Mouse (Mus musculus) left cerebral cortex, adult 11 months (tissue): ENCODE results near the gene Ubap2.
A peak's percentile ranks its signal among the peaks of the same experiment; 100 is the strongest.

Experiments
- DNase-seq: peaks from one replicate; pipeline ENCODE4 v3.0.0; 2022; ENCODE audit warnings: low spot score

Gene Ubap2

DNA sequence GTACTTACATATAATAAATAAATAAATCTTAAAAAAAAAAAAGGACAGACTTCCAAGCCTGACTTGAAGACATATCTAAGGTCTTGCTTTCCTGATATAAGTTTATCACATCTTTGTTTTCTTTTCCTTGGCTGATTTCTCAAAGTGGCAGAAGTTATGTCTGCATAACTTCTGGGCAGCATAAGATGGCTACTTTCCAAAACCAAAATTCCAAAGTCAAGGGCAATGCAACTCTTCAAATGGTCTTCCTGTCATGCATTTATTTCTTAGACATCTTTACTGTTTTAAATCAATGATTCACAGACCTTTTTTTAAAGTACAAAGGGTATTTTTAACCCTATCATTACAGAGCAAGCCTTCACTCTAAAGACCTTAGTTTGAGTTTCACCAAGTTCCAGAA, 14.3 kb downstream of the Ubap2 start:
- DNase-seq = no peak

DNA sequence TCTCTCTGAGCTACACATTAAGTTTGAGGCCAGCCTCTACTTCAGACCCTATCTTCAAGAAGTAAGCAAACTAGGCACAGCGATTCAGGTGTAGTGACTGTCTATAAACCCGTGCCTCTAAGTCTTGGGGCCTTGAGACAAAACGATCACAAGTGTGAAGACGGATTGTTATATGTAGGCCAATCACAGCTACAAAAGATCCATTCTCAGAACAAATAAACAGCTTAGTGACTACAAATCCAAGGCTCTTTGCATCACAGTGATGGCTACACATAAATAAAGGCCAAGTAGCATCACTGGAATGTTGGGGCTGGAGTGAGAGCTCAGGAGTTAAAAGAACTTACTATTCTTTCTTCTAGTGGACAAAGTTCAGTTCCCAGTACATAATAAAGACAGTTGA, 15.9 kb downstream of the Ubap2 start:
- no peak for DNase-seq

- no peak for DNase-seq
These were observed 17.2 kb downstream of the Ubap2 start for GRCm38 (mm10) chr4:41257752-41258151.

DNA sequence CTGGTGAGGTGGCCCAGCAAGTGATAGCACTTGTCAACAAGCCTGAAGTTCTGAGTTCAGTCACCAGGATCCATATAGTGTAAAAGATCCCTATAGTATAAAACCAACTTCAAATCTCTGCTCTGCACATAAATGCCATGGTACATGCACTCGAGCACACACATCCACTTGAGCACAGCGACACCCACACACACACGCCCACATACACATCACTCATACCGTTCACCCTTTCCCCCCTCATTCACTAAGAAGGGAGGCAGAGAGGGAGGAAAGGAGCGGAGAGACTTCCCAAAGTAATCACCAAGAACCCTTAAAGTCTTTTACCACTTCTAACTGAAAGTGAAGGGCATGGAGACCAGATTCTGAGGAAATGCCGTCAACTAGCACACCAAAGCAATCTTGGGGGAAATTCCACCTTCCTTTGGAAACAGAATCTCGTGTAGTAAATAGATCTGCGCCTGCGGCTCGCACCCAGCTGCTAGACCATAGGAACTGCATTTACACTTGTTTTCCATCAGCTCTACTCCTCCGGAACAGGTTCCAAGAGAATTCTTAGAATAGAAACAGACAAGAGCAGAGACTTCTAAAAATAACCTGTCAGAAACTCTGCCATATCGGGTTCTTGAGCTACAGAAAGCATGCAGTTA, 19.3 kb downstream of the Ubap2 start:
- peak; percentile 47 for DNase-seq

DNA sequence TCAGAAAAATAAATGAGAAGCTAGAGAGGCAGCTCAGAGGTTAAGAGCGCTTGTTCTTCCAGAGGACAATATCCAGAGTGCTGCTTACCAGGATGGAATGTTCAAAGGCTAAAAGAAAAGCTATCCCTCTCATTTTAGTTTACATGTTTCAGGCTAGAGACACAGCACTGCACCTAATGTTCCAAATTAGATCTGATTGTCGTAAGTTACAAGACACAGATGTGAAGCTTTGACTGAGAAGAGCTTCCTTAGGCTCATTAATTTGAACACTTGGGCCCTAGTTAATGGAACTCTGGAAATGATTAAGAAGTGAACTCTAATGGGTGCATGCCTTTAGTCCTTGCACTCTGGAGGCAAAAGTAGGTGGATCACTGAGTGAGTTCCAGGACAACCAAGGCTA, 21.2 kb downstream of the Ubap2 start:
- DNase-seq = no peak

DNA sequence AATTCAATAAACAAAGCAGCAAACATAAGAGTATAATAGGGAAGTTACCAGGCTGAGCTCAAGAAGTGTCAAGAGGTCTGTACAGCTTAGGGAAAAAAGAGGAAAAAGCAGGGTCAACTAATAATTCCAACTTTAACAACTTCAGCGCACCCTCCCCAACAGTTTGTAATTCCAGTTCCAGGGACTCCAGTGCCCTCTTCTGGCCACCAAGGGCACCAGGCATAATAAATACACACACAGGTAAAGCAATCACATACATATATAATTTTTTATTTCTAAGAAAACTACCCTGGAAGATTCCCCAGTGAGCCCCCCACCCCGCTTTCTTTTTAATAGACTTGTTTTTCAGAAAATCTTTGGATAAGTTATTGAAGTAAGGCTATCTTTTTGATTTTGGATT, 29.5 kb downstream of the Ubap2 start:
- DNase-seq = no peak

DNA sequence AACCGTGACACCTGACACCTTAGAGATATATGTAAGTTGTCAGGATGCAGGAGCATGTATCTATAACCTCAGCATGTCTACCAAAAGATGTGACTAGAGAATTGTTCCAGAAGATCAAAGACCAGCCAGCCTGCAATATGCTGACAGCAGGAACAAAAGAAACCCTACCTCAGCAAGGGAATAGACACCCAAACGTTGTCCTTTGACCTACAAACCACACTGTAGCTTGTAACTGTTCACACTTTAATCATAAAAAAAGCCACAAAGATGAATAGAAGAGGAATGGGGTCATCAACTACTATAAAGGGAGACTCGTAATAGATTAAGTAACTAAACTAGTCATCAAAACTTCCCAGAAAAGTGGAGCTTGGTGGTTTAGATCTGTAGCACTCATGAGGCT, 34.0 kb downstream of the Ubap2 start:
- no peak for DNase-seq

DNA sequence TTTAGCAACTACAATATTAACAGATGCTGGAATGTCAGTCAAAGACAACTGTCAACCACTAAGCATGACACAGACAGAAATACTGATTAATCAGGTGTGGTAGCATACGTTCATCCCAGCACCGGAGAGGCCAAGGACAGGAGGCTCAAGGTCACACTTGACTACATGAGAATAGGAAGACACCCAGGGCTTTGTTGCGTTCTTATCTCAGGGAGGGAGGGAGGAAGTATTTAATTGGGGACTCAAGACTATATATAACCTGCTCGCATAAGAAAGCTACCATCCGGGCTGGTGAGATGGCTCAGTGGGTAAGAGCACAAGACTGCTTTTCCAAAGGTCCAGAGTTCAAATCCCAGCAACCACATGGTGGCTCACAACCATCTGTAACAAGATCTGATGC, 39.3 kb downstream of the Ubap2 start:
- no peak for DNase-seq

GRCm38 (mm10) chr4:41226351-41226750, 48.6 kb downstream of the Ubap2 start:
- peak; percentile 12 for DNase-seq

DNA sequence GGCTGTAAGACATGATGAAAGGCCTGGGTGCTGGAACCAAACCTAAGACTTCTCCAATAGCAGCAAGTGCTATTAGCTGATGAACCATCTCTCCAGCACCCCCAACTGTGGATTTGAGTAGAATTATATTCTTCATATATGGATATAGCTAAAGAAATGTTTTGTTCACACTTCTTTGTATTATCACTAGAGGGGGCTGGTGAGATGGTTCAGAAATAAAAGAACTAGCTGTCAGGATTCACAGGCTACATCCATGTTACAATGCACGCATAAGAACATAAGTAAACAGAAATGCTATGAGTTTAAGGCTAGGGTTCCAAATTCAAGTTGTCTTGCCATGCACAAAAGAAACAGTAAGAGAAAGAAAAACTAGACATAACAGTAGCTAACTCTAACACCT, 49.5 kb downstream of the Ubap2 start:
- no peak for DNase-seq

DNA sequence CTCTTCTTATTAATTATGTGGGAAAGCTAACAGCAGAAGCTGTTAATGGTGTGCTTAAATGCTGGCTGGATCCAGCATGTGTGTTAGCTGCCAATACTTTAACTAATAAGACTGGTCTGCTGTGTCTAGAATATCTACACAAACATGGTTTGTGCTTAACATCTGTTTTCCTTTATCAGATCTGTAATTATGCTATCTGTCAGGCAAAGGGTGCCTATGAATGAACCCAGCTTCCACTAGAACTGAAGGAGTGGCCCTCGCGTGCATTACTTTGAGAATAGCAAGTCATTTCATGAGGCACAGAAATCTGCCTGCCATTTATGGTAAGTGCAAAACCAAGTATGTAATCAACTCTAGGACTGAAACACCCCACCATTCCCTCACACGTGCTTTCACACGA, 66.9 kb downstream of the Ubap2 start:
- DNase-seq = no peak

DNA sequence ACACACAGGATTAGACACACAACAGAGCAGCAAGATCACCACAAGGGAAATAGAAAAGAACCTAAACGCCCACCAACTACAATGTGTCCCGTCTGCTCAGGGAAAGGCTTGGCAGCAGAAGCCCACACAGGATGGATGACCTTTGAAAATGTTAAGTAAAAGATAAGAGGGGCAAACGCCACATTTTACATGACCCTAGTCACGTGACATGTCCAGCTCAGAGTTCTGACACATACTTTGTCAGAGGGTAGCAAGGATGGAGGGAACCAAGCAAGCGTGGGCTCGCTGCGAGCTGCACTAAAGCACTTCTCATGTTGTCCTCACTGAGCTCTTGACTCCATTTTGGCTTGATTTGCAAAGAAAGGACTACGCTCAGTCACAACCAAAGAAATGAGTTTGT, 69.2 kb downstream of the Ubap2 start:
- DNase-seq = no peak

DNA sequence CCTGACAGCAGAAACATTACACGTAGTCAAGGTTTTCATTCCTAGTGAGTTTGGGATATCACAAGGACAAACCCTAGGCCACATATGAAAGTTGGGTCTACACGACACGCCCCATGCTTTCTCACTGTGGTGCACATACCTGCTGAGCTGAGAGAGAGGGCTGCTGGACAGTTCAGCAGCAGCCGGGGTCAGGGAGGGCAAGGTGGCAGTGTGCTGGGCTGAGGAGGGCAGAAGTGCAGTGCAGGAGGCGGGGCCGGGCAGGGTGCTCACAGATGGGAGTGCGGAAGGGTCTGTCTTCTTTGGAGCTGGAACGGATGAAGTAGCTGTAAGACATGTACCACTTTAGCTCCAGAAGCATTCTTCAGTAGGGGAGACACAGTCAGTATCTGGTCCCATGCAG, 72.8 kb downstream of the Ubap2 start:
- no peak for DNase-seq

DNA sequence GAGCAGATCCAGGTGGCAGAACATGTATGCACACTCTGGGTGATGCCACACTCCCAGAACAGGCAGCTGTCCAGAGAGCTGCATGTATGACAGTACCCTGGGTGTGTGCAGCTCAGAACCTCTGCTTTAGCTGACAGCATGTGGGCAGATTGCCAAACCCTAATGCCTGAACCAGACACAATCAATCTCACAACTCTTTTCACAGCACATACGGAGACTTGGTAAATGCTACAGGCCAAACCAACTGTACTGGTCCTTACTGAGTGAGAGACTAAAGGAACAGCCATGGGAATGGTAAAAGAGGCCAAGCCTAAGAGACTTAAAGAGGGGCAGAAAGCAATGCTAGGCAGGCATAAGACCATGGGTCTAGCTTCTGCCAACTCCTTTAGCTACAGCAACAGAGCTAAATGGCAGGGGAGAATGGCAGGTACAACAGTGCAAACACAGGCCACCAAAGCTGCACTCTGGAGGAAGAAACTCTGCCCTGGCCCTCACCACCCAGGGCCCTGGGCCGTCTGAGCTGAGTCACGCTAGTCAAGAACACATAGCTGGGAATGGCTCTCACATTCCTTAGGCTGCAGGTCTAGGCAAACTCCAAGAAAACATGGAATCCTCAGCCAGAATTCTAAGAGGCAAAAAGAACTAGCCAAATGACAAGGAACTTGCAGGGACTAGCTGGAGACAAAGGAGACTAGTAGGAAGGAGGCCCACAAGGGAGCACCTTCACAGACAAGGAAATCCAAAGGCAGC, 77.9 kb downstream of the Ubap2 start:
- no peak for DNase-seq

DNA sequence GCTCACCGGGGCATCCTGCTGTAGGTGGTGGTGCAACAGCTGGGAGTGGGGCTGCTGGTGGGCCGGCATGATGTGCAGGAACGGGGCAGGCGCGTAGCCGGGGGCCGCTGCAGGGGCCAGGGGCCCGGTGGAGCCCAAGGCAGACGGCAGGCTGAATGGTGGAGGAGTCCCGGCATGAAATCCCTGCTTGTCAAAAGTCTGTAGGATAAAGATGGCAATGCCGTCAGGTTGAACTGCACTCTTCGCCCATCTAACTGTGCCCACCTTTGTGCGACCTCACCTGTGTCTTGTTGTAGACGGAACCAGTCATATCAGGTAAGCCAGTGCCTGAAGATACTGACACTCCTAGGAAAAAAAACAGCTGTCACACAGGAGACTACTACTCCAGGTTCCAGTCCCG, 79.6 kb downstream of the Ubap2 start:
- DNase-seq = no peak

- DNase-seq = no peak
These were observed 82.1 kb downstream of the Ubap2 start for GRCm38 (mm10) chr4:41192544-41193512.

DNA sequence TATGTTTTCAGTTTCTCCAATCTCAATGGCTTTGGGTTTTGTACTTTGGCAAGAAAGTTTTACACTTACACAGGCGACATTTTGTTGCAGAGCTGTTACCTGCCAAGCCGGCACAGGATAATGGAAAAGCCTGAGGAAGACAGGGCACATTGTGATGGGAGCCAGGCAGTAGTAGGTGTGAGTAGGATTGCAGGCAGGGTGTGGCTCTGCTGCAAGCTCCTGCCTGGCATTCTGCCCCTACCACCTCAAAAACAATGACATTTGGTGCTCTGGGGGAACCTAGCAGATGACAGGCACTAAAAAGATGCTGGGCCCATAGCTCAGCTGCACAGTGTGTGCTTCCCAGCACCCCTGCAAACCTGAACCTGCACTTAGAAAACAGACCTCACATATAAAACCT, 85.1 kb downstream of the Ubap2 start:
- no peak for DNase-seq

- no peak for DNase-seq
These were observed 94.9 kb downstream of the Ubap2 start for GRCm38 (mm10) chr4:41179825-41180725.

DNA sequence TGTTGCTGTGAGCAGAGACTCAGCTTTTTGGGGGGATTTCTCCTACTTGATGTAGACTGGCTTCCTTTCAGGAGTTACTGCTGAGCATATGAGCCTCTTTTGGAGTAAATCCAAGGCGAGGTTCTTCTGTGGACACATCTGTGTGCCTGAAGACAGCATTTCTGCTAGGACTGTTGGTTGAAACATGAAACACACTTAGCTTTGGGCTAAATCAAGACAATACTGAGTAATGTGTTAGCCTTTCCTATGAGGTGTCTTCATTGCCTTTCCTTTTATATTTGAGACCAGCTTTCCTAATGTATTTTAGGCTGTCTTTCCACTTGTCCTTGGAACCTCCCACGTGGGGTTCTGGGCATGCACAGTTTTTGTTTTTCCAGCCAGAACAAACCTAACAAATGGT, 100.3 kb downstream of the Ubap2 start:
- no peak for DNase-seq

- DNase-seq = no peak
These were observed 104.0 kb downstream of the Ubap2 start for GRCm38 (mm10) chr4:41170970-41171369.

DNA sequence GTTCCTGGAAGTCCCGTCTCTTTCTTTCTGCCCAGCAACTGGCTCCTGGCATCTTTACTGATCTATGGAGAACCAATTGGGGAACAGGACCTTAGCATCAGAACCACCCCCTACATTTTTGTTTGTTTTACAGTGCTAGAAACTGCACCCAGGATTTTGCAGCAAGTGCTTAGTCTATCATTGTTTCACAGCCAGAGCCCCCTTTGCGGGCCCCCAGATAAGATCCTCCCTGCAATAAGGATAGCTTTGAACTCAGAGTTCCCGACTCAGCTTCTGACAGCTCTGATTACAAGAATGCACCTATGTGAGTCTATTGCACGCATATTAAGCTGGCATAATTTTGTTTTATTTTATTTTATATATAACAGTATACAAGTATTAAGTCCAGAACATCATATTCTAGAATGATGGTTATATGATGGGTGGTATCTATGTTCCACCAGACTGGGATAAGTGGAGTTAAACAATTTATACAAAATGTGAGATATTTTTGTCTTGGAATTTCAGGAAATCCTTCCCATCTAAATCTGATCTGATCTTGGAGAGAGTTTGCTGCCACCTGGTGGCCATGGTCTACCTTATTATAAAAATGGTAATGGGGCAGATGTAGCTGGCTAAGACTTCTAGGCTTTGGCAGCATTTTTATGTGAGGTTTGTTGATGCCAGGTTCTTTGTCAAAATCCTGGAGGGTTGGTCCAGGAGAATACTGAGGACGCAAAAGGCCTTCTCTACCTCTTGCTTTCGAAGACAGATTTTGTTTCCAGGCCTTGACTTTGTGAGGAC, 109.1 kb downstream of the Ubap2 start:
- peak; percentile 75 for DNase-seq
